Mouse (Mus musculus) ovary, postnatal 36 days (tissue): Measurements from ENCODE around the gene Asic2.
A peak's percentile ranks its signal among the peaks of the same experiment; 100 is the strongest.

Experiments used
- DNase-seq: peaks from one replicate; pipeline ENCODE4 v3.0.0; 2022; ENCODE audit warnings: low spot score, mixed read lengths

The Asic2 gene

DNA sequence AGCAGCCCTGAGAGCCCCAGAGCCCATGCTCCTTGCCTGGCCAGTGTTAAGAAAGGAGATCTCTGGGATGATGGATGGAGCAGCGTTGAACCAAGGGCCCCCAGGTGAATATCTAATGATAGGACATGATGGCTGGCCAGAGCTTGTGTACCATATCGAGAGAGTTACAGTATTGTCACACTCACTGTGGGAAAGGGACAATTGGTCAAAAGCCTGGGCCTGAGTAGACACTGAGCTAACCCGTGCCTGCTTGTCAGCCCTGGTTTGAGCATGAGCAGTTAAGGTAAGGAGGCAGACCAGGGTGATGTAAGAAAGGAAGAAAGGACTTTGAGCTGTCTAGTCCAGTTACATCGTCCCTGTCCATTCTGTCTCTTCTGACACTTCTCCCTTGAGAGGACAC, 365.3 kb downstream of the Asic2 start:
- no peak for DNase-seq

DNA sequence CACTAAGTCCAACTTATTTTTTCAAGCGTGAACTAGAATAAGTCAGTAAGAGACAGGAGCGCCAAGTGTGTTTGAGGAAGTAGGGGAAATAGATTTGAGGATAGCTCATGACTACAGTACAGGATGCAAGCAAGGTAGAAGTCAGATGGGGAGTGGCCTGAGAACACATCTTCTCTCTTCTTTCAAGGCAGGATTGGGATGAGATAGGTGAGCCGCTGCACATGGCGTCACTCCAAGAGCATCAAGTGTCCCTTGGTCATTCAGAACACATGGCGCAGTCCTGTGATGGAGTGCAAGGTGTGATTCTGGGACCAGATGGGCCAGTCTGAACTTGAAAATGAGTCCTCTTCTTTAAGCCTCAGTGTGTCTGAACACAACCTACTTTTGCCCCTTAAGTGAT, 366.5 kb downstream of the Asic2 start:
- DNase-seq = no peak

DNA sequence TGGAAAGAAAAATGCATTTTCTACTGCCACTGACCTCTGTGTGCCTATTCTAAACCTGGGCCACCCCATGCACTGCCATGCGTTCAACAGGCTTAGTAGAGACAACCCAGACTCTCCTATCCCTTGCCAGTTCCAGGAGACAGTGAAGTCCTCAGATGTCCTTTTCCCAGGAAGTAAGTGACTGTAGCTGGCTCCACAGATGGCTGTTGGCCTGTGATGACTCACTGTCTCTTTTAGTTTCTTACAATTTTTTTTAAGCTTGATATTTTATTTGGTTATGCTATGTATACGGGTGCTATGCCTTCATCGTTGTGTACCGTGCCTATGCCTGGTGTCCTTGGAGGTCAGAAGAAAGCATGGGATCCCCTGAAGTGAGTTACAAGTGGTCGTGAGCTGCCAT, 370.7 kb downstream of the Asic2 start:
- no peak for DNase-seq

DNA sequence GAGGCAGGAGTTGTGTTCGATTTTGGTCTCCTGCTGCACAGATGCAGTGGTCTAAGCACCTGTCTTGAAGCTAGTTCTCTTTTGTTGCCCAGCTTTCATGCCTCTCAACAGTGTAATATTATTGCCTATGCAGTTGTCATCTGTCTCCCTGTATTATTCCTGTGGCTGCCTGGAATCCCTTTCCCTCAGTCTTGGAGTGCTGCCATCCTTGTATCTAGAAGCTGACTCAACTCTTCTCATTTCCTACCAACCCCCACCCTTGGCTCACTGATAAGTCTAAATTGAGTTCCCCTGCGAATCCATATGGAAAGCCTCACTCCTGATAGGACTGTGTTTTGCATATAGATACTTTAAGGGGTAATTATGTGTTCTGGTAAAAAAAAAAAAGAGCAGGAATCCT, 373.0 kb downstream of the Asic2 start:
- no peak for DNase-seq

DNA sequence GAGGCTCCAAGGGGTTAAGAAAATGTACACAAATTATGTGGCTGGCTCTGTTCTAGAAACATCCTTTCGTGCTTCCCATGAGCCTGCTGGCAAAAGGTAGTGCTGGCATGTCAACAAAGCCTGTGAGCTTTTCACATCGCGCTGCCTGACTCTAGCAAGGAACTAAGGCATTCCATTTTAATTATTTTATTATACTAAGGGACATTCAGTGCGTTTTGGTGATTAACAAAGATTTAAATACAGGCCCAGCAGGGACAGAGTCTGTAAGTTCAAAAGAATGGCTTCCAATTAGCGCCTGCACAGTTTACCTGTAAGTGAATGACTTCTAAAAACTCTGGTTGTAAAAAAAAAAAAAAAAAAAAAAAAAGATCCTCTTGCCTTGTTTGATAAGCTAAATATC, 375.5 kb downstream of the Asic2 start:
- no peak for DNase-seq

DNA sequence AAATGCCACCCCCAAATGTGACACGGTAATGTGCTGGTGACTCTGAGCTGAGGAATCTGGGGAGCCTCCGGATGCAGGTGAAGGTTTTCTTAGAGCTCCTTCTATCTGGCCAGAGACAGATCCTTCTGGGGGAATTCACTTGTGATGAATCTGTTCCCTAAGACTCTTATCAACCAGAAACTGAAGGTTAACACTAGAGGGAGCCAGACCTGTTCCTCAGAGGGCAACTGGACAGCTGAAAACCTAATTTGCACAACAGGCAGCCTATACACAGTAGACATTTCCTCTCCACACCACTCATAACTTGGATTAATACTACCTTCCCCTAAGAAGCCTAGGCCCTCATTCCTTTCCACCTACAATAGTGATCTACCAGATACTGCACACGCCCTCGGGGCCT, 377.3 kb downstream of the Asic2 start:
- DNase-seq = no peak

DNA sequence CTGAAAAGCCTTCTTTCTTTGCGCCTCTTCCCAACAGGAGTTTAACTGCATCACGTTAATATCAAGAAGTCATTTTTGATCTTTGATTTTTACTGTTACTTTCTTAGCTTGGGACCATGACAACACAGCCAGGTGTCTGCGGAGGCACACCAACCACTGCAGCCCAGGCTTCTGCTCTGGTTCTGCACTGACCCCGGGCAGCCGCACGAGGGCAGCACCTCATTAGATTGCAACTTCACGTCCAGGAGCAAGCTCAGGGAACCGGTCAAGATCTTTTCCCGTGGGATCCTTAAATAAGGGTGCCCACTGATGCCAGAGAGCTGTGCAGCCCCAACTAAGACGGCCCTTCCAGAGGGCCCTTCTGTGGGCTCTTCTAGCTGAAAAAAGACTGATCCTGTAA, 379.6 kb downstream of the Asic2 start:
- DNase-seq = peak; percentile 62

DNA sequence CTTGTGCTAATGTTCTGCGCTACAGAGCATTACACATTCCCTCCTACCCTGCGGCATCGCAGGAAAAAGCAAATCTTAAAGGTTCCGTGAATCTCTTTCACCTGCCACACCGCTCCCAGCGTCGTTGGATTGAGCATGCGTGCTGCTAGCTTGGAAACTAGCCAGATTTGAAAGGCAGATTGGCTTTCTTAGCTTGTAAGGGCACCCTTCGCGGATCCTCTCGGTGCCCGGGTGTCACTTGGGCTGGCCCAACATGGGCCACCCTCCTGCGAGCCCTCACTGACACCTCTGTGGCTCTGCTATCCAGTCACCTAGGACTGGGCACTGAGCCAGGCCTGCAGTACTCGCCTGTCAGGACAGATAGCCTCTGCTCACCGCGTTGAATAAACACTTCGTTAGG, 380.3 kb downstream of the Asic2 start:
- no peak for DNase-seq

DNA sequence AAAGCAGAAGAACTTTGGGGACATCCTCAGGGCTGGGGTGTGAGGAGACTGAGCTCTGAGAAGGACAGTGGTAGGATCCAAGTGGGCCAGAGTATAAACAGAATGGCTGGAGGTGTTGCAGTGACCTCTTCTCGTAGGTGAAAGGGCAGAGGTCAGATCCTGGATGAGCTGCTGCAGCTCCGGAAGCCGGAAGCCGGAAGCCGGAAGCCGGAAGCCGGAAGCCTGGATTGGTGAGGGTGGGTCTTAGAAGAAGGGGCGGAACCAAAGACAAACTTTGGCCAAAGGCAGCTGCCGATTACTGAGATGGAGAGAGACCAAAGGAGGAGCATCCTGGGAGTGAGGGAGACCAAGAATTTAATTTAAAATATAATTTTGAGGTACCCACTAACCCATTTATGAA, 381.1 kb downstream of the Asic2 start:
- DNase-seq = no peak

DNA sequence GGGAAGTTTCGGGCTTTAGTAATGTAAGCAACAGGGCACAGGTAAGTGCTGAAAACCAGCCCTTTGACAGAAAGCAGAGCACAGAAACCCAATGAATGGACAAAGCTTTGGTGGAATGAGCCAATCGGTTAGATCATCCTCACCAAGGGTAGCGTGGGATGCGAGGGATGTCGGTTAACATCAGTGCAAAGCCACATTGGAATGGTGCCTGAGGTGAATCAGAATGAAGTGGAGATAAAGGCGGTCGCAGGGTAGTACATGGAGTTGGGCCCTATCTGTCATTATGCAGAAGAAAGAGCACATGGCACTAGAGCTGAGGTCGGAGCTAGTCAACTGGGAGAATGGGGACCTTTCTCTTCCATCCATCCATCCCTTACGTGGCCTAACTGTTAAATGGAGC, 383.8 kb downstream of the Asic2 start:
- no peak for DNase-seq

DNA sequence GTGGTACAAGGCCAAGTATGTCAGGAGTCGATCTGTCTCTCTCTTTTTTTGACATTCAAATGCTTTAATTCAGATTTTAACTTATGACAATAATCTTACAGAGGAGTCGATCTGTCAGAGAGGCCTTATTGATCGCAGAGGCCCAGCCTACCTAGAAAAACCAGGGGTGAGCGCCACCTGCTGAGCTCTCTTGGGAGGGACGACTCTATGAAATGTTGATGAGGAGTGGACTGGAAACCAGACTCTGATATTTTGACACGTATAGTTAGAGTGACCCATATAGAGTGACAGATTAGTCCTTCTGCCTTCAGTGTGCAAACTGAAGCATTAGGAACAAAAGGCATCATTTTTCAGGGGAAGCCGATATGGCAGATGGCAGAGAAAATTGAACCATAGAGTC, 385.1 kb downstream of the Asic2 start:
- DNase-seq = no peak

DNA sequence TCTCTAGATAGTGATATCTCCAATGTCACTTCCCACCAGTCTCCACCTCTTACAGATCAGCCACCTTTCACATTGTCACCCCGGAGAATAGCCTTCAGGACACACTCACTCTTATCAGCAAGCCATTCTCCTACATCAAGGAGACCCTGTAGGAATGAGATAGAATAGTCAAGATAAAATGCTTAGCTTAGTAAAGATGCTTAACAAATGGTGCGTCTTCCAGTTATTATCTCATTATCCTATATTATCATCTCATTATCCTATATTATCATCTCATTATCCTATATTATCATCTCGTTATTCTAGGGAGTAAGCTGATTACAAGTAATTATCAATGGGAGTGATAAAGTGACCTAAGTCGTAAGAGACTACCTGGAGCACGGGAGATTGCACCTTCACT, 386.1 kb downstream of the Asic2 start:
- DNase-seq = no peak

DNA sequence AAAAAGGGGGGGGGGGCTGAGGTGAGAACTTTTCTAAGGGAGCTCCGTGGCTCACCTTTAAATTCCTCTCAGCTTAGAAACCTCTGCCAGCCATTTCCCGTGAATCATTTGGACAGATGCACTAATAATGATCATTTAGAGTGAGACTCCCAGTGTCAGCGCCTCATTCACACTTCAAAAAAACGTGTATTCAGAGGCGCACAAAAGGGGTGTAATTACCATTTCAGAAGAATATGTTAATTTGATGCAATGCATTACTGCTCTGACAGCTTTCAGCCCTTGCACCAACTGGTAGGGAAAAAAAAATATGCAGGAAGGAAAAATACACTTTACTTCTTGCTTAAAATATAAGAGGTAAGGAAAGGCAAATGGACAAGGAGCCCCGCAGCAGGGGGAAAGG, 388.5 kb downstream of the Asic2 start:
- DNase-seq = no peak

DNA sequence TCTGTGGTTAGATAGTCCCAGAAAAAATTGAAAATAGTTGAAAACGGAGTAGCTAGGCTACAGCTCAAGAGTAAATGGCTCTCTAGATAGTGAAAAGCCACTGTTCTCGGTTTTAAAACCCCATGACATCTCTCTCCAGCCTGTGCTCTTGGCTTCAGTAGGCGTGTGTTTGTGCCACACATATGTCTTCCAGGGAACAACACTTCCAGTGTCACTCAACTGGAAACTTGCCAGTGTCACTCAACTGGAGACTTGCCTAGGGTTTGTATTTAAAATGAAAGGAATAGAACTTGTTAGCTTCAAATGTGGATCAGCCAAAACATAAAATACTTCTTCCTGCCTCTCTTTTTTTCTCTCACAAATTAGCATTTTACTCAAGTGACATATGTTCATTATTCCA, 397.9 kb downstream of the Asic2 start:
- no peak for DNase-seq

DNA sequence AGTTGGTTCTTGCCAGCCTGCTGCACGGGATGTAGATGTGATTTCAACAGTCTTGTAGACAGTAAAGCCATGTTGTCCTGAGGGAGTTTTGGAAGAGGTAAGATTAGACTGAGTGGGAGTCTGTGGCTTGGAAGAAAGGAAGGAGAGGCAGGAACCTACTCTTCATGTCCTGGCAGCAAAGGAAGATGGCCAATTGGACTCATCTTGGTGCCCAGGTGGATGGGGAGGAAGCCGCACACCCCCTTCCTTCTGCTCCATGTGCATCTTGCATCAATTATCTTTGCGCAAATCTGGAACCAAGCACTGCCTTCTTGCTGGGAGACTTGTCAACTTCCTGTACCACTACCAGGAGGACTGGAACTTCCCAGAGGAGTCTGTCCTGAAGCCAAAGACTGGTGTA, 403.4 kb downstream of the Asic2 start:
- DNase-seq = no peak

DNA sequence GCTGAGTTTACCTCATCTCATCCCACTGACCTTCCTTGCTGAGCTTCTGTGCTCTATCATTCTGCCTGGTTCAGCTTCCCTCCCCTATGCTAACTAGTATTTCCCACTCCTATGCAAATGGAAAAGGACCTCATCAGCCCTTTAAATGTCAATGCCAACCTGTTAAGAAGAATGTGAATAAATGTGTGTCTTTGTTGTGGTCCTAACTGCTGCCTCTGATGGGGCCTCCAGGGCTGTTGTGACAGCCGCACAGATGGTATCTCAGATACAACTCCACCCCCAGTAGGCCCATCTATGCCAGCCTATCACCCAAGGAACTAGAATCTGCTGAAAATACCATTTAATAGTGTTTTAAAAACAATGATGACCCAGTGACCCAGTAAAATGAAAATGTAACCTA, 407.9 kb downstream of the Asic2 start:
- no peak for DNase-seq

DNA sequence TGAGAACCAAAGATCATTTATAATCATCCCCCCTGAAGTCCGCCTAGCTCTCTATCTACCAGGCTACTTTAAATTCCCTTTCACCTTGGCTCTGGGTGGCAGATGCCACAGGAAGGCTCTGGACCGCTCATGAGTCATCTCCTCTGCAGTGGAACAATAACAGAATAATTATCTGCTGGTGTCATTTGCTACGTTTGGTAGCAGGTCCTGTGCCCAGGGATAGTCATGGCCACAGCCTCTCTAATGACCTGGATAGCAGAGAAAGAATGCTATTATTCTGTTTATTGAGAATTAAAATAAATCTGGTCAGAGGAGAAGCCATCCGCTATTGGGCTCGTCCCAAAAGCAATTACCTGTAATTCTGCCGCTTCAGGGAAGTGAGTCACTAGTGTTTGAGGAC, 425.1 kb downstream of the Asic2 start:
- DNase-seq = no peak

DNA sequence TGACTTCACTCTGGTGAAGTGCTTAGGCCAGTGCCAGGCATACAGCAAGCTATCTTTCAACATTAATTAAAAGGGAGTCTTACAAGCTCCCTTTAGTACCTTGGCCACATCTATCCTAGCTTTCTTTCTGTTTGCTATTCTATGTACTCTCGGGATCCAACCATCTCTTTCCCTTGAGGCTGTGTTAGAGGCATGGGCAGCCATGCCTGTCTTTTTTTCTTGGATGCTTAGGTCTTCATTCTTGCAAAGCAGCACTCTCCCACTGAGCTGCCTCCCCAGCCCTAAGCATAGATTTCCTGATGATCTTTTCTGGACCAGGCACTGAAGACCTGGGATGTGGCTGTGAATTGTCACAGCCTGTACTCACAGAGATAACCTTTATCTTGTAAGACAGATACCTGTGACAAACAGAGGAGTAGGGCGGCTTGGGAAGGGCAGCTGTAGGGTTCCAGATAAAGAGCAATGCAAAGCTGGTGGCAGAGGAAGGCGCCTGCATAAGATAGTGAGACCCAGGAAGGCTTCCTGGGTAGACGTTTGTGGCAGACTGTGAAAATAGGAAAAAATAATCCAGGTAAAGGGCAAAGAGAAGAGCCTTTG, 433.0 kb downstream of the Asic2 start:
- DNase-seq = no peak

DNA sequence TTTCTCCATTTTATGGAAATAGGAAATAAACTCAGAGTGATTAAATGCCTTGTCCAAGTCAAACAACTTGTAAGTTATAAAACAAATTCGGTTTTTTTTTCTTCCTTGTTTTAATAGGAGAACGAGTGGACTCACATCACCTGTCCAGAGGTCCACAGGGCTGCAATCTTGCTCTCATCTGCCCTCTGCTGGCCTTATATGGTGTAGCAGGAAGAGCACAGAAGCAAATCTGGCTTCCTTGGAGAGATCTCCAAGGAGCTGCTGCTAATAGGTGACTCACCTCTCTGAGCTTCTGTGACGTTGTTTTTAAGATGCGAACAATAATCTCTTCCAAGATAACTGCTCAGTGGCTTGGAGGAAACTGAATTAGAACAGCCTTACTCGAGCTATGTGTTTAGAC, 433.6 kb downstream of the Asic2 start:
- peak; percentile 26 for DNase-seq

DNA sequence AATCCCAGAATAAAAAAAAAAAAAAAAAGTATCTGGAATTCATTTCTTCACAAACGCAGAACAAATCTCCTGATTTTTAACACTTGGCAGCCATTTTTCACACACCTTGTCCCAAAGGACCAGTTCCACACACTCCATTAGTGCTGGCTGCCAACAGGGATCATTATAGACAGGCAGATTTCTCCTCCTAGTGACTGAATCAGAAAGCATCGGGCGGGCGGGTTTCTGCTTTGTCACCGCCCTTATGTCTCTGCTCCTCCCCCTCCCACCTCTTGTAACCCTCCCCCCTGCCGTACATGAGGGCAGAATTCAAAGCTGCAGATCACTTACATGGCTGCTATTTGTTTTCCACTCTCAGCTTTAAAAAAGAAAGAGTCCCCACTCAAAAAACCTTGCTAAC, 436.4 kb downstream of the Asic2 start:
- DNase-seq = no peak

DNA sequence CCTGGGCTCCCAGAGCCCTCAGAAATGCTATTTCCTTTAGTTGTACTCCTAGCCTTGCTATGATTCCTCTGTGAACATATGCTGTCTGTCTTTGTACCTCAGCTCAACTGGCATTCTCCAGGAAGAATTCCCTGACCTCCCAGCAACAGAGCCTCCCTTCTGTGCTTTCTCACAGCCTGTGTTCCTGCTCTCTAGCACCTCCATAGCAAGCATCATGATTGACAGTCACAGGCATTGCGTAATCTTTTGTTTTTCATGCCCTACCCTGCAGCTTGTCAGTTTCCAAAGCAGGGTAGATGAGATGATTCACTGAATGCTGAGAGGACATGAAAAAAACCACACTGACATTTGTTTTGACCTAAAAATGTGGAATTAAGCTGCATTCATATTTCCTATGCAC, 445.3 kb downstream of the Asic2 start:
- no peak for DNase-seq

DNA sequence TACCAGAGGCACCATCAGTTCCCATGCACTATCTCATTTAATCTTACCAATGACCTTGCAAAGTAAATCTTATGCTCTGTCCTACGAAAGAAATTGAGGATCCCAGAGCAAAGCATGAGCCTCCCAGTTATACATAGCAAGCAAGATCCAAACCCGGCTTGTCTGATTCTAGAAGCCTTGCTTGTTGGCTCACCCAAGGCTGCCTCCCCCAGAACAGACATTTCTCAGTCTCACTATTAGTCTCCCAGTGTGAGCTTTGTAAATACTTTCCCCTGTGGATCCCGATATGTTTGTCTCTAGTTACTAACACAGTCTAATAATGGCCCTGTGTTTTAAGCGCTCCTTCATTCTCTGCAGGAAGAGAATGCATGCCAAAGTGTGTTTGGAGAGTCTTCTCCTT, 446.4 kb downstream of the Asic2 start:
- DNase-seq = no peak

DNA sequence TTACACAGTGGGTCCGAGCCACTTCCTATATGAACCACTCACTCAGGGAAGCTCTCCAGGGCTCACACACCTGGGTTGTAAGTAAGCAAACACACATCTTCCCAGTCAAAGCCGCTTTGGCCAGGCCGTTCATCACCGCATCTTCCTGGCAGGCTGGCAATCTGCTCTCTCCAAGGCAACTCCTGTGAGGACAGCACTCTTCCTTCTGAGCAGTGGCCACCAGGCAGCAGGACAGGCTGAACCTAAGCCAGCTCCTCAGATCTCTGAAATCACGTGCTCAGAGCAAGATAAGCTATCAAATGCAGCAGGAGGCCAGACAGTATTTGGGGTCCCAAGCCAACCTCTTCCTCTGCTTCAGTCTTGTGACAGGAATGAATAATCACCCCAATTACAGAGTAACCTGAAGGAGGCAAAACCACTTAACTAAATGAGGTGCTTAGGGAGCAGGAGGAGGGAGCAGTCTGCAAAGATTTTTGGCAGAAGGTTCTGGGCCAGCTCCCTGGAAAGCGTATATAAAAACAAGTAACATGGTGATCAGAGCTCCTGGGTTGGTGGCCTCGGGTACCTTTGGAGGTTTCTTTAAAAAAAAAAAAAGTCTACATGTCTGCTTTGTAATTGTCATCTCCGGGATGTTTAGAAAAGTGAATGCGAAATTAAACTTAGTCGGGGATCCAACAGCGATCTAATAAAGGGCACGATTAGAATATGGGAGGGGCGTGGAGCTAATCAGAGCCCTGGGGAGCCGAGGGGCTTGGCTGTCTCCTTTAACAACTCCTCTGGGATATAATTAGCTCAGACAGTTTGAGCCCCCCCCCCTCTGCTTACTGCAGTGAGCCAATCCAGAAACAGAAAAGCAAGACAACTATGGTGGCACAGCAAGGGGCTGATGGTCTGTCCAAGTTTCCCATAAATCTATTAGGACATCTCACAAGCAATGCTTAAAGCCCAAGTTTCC, 450.0 kb downstream of the Asic2 start:
- DNase-seq = no peak

DNA sequence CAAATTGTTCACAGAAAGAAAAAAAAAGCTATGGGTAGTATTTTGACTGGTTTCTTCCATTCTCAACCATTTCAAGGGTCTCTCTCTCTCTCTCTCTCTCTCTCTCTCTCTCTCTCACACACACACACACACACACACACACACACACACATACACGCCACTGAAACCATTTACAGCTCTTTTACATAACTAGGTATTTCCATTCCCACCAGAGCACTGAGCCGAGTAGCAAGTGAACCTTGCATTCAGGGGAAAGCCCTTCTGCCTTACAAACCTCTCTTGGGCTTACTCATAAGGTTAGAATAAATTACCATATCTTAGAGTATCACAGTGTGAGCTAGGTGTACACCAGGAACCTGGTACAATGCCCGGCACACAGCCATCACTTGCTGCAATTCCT, 452.5 kb downstream of the Asic2 start:
- DNase-seq = no peak
